Mouse (Mus musculus) liver, postnatal 0 days (tissue): ENCODE results near the gene 5730522E02Rik. TPM values are rescaled to one million over a fixed set of nuclear protein-coding genes. Genes with fewer than 3 reads are reported as not detected.

ENCODE experiments used
- ATAC-seq: fragments of 200-750 bp; cut with Nextera tagmentation; 2 replicates; pipeline ENCODE4 v1.8.0; 2017; ENCODE audit warnings: mild to moderate bottlenecking, moderate library complexity
- DNase-seq: peaks from one replicate; pipeline ENCODE4 v3.0.0-alpha.2; 2016
- H3K27ac ChIP-seq: fragments of 300-500 bp; sonication (generic); 2 replicates; pipeline ENCODE4 v1.5.1; 2014; ENCODE audit warnings: antibody characterized with exemption, moderate library complexity, mild to moderate bottlenecking, low read depth
- H3K27me3 ChIP-seq: fragments of 300-500 bp; sonication (generic); 2 replicates; pipeline ENCODE4 v1.6.1; 2014; ENCODE audit warnings: low read length, control low read depth, mixed read lengths; ENCODE audit not compliant: insufficient read depth
- H3K36me3 ChIP-seq: fragments of 300-500 bp; sonication (generic); replicated peaks from 2 replicates; pipeline ENCODE4 v1.6.1; 2014; ENCODE audit warnings: mild to moderate bottlenecking, control low read depth, low read length, moderate library complexity, mixed read lengths; ENCODE audit not compliant: insufficient read depth
- H3K4me1 ChIP-seq: fragments of 300-500 bp; sonication (generic); 2 replicates; pipeline ENCODE4 v1.6.1; 2014; ENCODE audit warnings: antibody characterized with exemption, mild to moderate bottlenecking, control low read depth; ENCODE audit not compliant: insufficient read depth
- H3K4me2 ChIP-seq: fragments of 300-500 bp; sonication (generic); 2 replicates; pipeline ENCODE4 v1.6.1; 2014; ENCODE audit warnings: low read depth, mild to moderate bottlenecking, low read length, moderate library complexity, mixed read lengths
- H3K4me3 ChIP-seq: fragments of 300-500 bp; sonication (generic); 2 replicates; pipeline ENCODE4 v1.5.1; 2014; ENCODE audit warnings: low read depth, low read length
- H3K9ac ChIP-seq: fragments of 300-500 bp; sonication (generic); replicated peaks from 2 replicates; pipeline ENCODE4 v1.6.1; 2014; ENCODE audit warnings: mild to moderate bottlenecking, moderate library complexity
- H3K9me3 ChIP-seq: fragments of 300-500 bp; sonication (generic); 2 replicates; pipeline ENCODE4 v1.6.1; 2016; ENCODE audit warnings: mild to moderate bottlenecking, control low read depth, low read length, mixed read lengths
- CTCF ChIP-seq: sonication (generic); IDR thresholded peaks from 2 replicates; pipeline ENCODE4 v1.5.1; 2016; ENCODE audit warnings: antibody characterized with exemption, low read depth
- EP300 ChIP-seq: IDR thresholded peaks from 2 replicates; pipeline ENCODE4 v1.6.1; 2016; ENCODE audit warnings: antibody characterized with exemption, low read depth, mild to moderate bottlenecking
- WGBS: fragments of 180-500 bp; shearing (Covaris S2); extraction: QIAGEN DNeasy Blood & Tissue Kit; methylation state at CpG from one replicate; pipeline ENCODE4 v1.1.7; 2014; ENCODE audit not compliant: insufficient replicate concordance; 5-methylcytosine and 5-hydroxymethylcytosine counted together
- polyA plus RNA-seq: library from polyadenylated mRNA; unstranded; fragments of >200 nt; fragmentation: Nextera tagmentation; extraction: Ambion mirVana; gene quantifications from 2 replicates; pipeline ENCODE4 v1.2.1, GENCODE M21; 2015

5730522E02Rik gene
- polyA plus RNA-seq, 1 experiment from 2014 or later, result 0.68 TPM

- 69% methylated on average over 3 of the region's 3 CpGs for WGBS
- Histone ChIP-seq H3K9me3 (no peaks in the 10 kb centered on the region), H3K4me2 (no peak overlapping the region), H3K36me3 (no peaks in the 10 kb centered on the region), H3K9ac (no peak overlapping the region), H3K27ac (no peak overlapping the region), H3K4me1 (no peaks in the 10 kb centered on the region), H3K4me3 (no peak overlapping the region), H3K27me3 (no peaks in the 10 kb centered on the region)
- TF ChIP-seq CTCF (no peak), EP300 (no peak)
- no peak for ATAC-seq
- no peak for DNase-seq
Measured at GRCm38 (mm10) chr11:25702791-25703190, 507.8 kb downstream of the 5730522E02Rik start.

GRCm38 (mm10) chr11:25697508-25698193, 512.9 kb downstream of the 5730522E02Rik start:
- Histone ChIP-seq H3K4me1 (no peaks in the 10 kb centered on the region), H3K4me3 (no peak overlapping the region), H3K9ac (no peak overlapping the region), H3K36me3 (no peaks in the 10 kb centered on the region), H3K27ac (no peak overlapping the region), H3K4me2 (no peak overlapping the region), H3K9me3 (no peaks in the 10 kb centered on the region), H3K27me3 (no peaks in the 10 kb centered on the region)
- ATAC-seq, result no peak
- DNase-seq, result no peak
- TF ChIP-seq EP300 (no peak), CTCF (no peak)
- 66% methylated on average over 6 of the region's 6 CpGs for WGBS

DNA sequence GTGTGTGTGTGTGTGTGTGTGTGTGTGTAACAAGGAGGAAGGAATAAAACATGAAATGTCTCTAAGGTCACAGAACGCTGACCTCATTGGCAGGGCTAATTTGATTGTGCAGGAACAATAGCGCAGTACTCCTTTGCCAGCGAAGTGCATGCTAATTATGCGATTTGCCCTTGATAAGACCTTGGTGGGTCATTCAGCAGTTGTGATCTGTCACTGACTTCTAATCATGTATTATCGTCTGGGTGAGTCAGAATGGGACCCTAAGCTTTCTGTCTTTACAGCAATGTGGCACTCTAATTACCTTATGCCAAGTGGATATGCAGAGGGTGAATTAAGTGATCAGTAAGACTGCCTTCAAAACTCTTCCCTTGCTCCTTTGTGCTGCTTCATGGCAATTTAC, 514.4 kb downstream of the 5730522E02Rik start:
- Histone ChIP-seq H3K9ac (no peak overlapping the region), H3K27me3 (no peaks in the 10 kb centered on the region), H3K36me3 (no peaks in the 10 kb centered on the region), H3K4me3 (no peak overlapping the region), H3K9me3 (no peaks in the 10 kb centered on the region), H3K27ac (no peak overlapping the region), H3K4me1 (no peaks in the 10 kb centered on the region), H3K4me2 (no peak overlapping the region)
- DNase-seq (no peak), ATAC-seq (no peak)
- 74% methylated on average over 5 of the region's 5 CpGs for WGBS
- no peak for TF ChIP-seq EP300
- no peak for TF ChIP-seq CTCF

- Histone ChIP-seq H3K9ac (no peak overlapping the region), H3K4me1 (no peaks in the 10 kb centered on the region), H3K27me3 (no peaks in the 10 kb centered on the region), H3K9me3 (no peaks in the 10 kb centered on the region), H3K4me2 (no peak overlapping the region), H3K36me3 (no peaks in the 10 kb centered on the region), H3K4me3 (no peak overlapping the region), H3K27ac (no peak overlapping the region)
- DNase-seq (no peak), ATAC-seq (no peak)
- WGBS, result 81% methylated on average over 4 of the region's 4 CpGs
- TF ChIP-seq CTCF, result no peak
Measured at GRCm38 (mm10) chr11:25684731-25685130, 525.8 kb downstream of the 5730522E02Rik start.

DNA sequence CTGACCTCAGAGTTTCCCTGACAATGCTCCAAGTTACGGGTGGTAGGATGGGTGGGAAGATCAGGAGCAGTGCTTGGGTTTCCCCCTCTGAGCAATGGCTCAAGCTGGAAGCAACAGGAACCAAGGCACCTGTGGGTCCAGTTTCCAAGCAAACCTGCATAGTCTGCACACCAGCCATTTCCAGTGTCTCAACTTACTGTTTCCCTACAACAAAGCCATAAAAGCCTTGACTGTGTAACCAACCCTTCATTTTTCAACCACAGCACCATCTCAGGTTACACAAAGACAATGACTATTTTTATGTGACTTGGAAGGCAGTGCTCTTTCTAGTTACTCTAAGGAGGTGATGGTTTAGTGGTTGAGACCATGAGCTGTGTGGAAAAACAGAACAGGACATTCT, 530.7 kb downstream of the 5730522E02Rik start:
- H3K4me2 ChIP-seq, result no peak overlapping the region
- no peaks in the 10 kb centered on the region for H3K27me3 ChIP-seq
- 65% methylated on average over 1 of the region's 1 CpGs for WGBS
- H3K9me3 ChIP-seq, result no peaks in the 10 kb centered on the region
- no peak overlapping the region for H3K27ac ChIP-seq
- ATAC-seq (no peak), DNase-seq (no peak)
- H3K4me3 ChIP-seq, result no peak overlapping the region
- H3K36me3 ChIP-seq, result no peaks in the 10 kb centered on the region
- no peaks in the 10 kb centered on the region for H3K4me1 ChIP-seq
- no peak overlapping the region for H3K9ac ChIP-seq
- TF ChIP-seq EP300, result no peak
- no peak for TF ChIP-seq CTCF

- H3K9ac ChIP-seq, result no peak overlapping the region
- H3K27ac ChIP-seq, result no peak overlapping the region
- no peaks in the 10 kb centered on the region for H3K9me3 ChIP-seq
- TF ChIP-seq CTCF (no peak), EP300 (no peak)
- no peaks in the 10 kb centered on the region for H3K27me3 ChIP-seq
- no peak for DNase-seq
- no peaks in the 10 kb centered on the region for H3K36me3 ChIP-seq
- no peak overlapping the region for H3K4me3 ChIP-seq
- no peaks in the 10 kb centered on the region for H3K4me1 ChIP-seq
- 80% methylated on average over 3 of the region's 3 CpGs for WGBS
- no peak overlapping the region for H3K4me2 ChIP-seq
- ATAC-seq, result no peak
Measured at GRCm38 (mm10) chr11:25674194-25674593, 536.4 kb downstream of the 5730522E02Rik start.
